Mouse (Mus musculus): ENCODE measurements around the gene Maml3. TPM values are rescaled to one million over a fixed set of nuclear protein-coding genes. Genes with fewer than 3 reads are reported as not detected.

Maml3 gene
- total RNA-seq, 2 experiments from 2014 or later: 19.6 to 20.9 TPM

GRCm38 (mm10) chr3:51753262-51753661, 351.6 kb downstream of the Maml3 start:
- DNase-seq (ENCODE audit: low spot score in 2 of 2): no peak

GRCm38 (mm10) chr3:51751440-51751839, 353.4 kb downstream of the Maml3 start:
- no peak for DNase-seq (ENCODE audit: low spot score in 2 of 2)

GRCm38 (mm10) chr3:51749812-51750481, 354.9 kb downstream of the Maml3 start:
- no peak for DNase-seq (ENCODE audit: low spot score in 2 of 2)

- no peak for DNase-seq (ENCODE audit: low spot score in 2 of 2)
Measured at GRCm38 (mm10) chr3:51749421-51749811, 355.5 kb downstream of the Maml3 start.

GRCm38 (mm10) chr3:51748436-51749376, 356.2 kb downstream of the Maml3 start:
- no peak for DNase-seq (ENCODE audit: low spot score in 2 of 2)

GRCm38 (mm10) chr3:51746816-51747215, 358.1 kb downstream of the Maml3 start:
- no peak for DNase-seq (ENCODE audit: low spot score in 2 of 2)

GRCm38 (mm10) chr3:51745162-51745561, 359.7 kb downstream of the Maml3 start:
- DNase-seq (ENCODE audit: low spot score in 2 of 2): no peak

GRCm38 (mm10) chr3:51744339-51744759, 360.5 kb downstream of the Maml3 start:
- DNase-seq (ENCODE audit: low spot score in 2 of 2): no peak

GRCm38 (mm10) chr3:51742405-51742804, 362.5 kb downstream of the Maml3 start:
- no peak for DNase-seq (ENCODE audit: low spot score in 2 of 2)

GRCm38 (mm10) chr3:51741824-51742223, 363.1 kb downstream of the Maml3 start:
- no peak for DNase-seq (ENCODE audit: low spot score in 2 of 2)

- no peak for DNase-seq (ENCODE audit: low spot score in 2 of 2)
Measured at GRCm38 (mm10) chr3:51739835-51740112, 365.1 kb downstream of the Maml3 start.

GRCm38 (mm10) chr3:51739049-51739834, 365.6 kb downstream of the Maml3 start:
- no peak for DNase-seq (ENCODE audit: low spot score in 2 of 2)

GRCm38 (mm10) chr3:51733685-51734084, 371.2 kb downstream of the Maml3 start:
- DNase-seq (ENCODE audit: low spot score in 2 of 2): no peak

GRCm38 (mm10) chr3:51731949-51732636, 372.8 kb downstream of the Maml3 start:
- no peak for DNase-seq (ENCODE audit: low spot score in 2 of 2)

GRCm38 (mm10) chr3:51730662-51731061, 374.2 kb downstream of the Maml3 start:
- DNase-seq (ENCODE audit: low spot score in 2 of 2): no peak

- DNase-seq (ENCODE audit: low spot score in 2 of 2): no peak
Measured at GRCm38 (mm10) chr3:51729109-51729918, 375.6 kb downstream of the Maml3 start.

GRCm38 (mm10) chr3:51728456-51728855, 376.4 kb downstream of the Maml3 start:
- DNase-seq (ENCODE audit: low spot score in 2 of 2): no peak

GRCm38 (mm10) chr3:51727968-51728367, 376.9 kb downstream of the Maml3 start:
- DNase-seq (ENCODE audit: low spot score in 2 of 2): no peak

GRCm38 (mm10) chr3:51727487-51727886, 377.4 kb downstream of the Maml3 start:
- DNase-seq (ENCODE audit: low spot score in 2 of 2): no peak

- no peak for DNase-seq (ENCODE audit: low spot score in 2 of 2)
Measured at GRCm38 (mm10) chr3:51726257-51726656, 378.6 kb downstream of the Maml3 start.
